11 mouse cellular contexts compared by ENCODE assay signal in the genomic region with DNA sequence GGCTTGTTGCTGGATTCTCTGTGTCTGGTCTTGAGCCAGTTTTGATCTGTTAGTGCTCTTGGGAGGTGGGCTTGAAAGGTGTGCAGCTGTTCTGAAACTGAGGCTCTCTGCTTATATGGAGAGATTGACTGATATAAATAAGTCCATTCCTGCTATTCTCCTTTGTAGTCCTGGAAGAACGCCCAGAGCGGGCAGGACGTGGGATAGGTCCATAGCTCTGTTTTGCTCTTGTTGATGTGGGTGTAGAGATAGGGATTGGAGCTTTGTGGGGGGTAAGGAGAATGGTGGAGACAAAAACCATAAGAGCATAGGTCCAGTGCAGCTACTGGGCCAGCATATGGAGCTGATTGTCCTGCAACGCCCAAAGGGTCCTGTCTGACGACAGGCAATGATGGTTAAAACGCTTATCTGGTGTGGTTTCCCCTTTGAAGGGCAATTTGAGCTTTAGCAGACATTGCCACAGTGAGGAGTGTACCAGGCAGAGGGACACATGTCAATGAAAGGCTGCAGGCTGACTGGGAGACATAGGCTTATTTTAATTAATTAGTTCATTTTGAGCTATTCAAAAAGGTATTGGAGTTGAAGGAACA. TPM values are rescaled to one million over a fixed set of nuclear protein-coding genes. Genes with fewer than 3 reads are reported as not detected.
A peak's percentile ranks its signal among the peaks of the same experiment; 100 is the strongest.
DNase-seq lines count a peak whose midpoint lies in the region; ATAC-seq and TF ChIP-seq lines count a peak whose summit lies in the region.
"Had no signal": no experiment of that assay in that cellular context is flagged by ENCODE, and none has a peak within 500 bp of the region (broad histone marks: within the 10 kb centered on the region; RNA-seq: fewer than 3 reads in every experiment).

No protein-coding gene starts in this region.

- DNase-seq in G1E (ENCODE audit: low spot score) = no peak
- no peak for DNase-seq in liver, embryonic 14.5 days (ENCODE audit: low read depth in 3 of 3, low spot score in 3 of 3)
- peak; percentile 27 to 57 for DNase-seq in lung, postnatal 4 days
- DNase-seq in layer of hippocampus, adult 9-10 months (ENCODE audit: low spot score) = no peak
- DNase-seq in layer of hippocampus, postnatal 36 days = no peak
- DNase-seq in c-Kit-positive CD71-positive TER-119-positive erythroid progenitor cells, embryonic 14.5 days (ENCODE audit: low spot score) = no peak
- DNase-seq: heart, postnatal 4 days; kidney, adult 18-20 months had no signal

- H3K9ac ChIP-seq in heart, embryonic 14.5 days (ENCODE audit: low read length) = no peak overlapping the region
- no peak overlapping the region for H3K9ac ChIP-seq in heart, embryonic 11.5 days (ENCODE audit: low read depth, low read length)
- no peak overlapping the region for H3K9ac ChIP-seq in liver, embryonic 14.5 days (replicated peaks)
- H3K9ac ChIP-seq: limb, embryonic 15.5 days had no signal

- H3K36me3 ChIP-seq in heart, embryonic 14.5 days (ENCODE audit: control insufficient read depth, insufficient read depth, low read length) = no peaks in the 10 kb centered on the region
- no peaks in the 10 kb centered on the region for H3K36me3 ChIP-seq in heart, embryonic 11.5 days (ENCODE audit: control insufficient read depth, insufficient read depth, low read length)
- peaks cover 35% of the 10 kb centered on the region for H3K36me3 ChIP-seq in G1E (replicated peaks)
- H3K36me3 ChIP-seq in liver, embryonic 14.5 days (replicated peaks; ENCODE audit: control insufficient read depth, insufficient read depth, low read depth) = no peaks in the 10 kb centered on the region
- H3K36me3 ChIP-seq: limb, embryonic 15.5 days had no signal

- H3K4me2 ChIP-seq in heart, embryonic 14.5 days (ENCODE audit: low read length) = peak overlapping the region; percentile 16
- H3K4me2 ChIP-seq in heart, embryonic 11.5 days = no peak overlapping the region
- H3K4me2 ChIP-seq in liver, embryonic 14.5 days (ENCODE audit: low read depth) = peak overlapping the region; percentile 34
- H3K4me2 ChIP-seq: limb, embryonic 15.5 days had no signal

- ATAC-seq in heart, embryonic 14.5 days (ENCODE audit: insufficient number of reproducible peaks, insufficient read depth, low FRiP score, low read depth) = no peak
- no peak for ATAC-seq in heart, embryonic 11.5 days (replicated peaks; ENCODE audit: insufficient number of reproducible peaks, low FRiP score, low TSS enrichment)
- ATAC-seq in G1E (ENCODE audit: extremely low read depth, insufficient number of reproducible peaks, low FRiP score, poor library complexity, severe bottlenecking) = no peak
- no peak for ATAC-seq in liver, embryonic 14.5 days (ENCODE audit: insufficient read depth)

- no peak for TF ChIP-seq CTCF in G1E (IDR thresholded peaks at IDR 0.05; ENCODE audit: low read depth, low read length)
- no peak for TF ChIP-seq CTCF in liver, embryonic 14.5 days (IDR thresholded peaks at IDR 0.05; ENCODE audit: low read depth)

- no peak overlapping the region for H3K27ac ChIP-seq in heart, embryonic 14.5 days (replicated peaks in 1 of 2; ENCODE audit: control insufficient read depth in 1 of 2, insufficient read depth in 1 of 2, low read depth in 2 of 2, low read length in 2 of 2)
- no peak overlapping the region for H3K27ac ChIP-seq in heart, embryonic 11.5 days (ENCODE audit: low read depth, low read length)
- H3K27ac ChIP-seq in liver, embryonic 14.5 days = no peak overlapping the region
- H3K27ac ChIP-seq: limb, embryonic 15.5 days had no signal

- H3K27me3 ChIP-seq in heart, embryonic 14.5 days (ENCODE audit: control insufficient read depth, insufficient read depth, low read length) = peaks cover 11% of the 10 kb centered on the region; the same call in 1 of the 2 replicates
- H3K27me3 ChIP-seq in heart, embryonic 11.5 days (ENCODE audit: control insufficient read depth, insufficient read depth, low read length) = peaks cover 6% of the 10 kb centered on the region; the same call in 1 of the 2 replicates
- H3K27me3 ChIP-seq in G1E (ENCODE audit: insufficient read depth, low read length) = peaks cover 5% of the 10 kb centered on the region
- H3K27me3 ChIP-seq in liver, embryonic 14.5 days (ENCODE audit: control insufficient read depth, insufficient read depth, low read length) = no peaks in the 10 kb centered on the region

- H3K9me3 ChIP-seq in heart, embryonic 14.5 days (ENCODE audit: control insufficient read depth, low read length) = no peaks in the 10 kb centered on the region
- H3K9me3 ChIP-seq in heart, embryonic 11.5 days (replicated peaks; ENCODE audit: control insufficient read depth, low read length) = no peaks in the 10 kb centered on the region
- H3K9me3 ChIP-seq in G1E (replicated peaks) = no peaks in the 10 kb centered on the region
- no peaks in the 10 kb centered on the region for H3K9me3 ChIP-seq in liver, embryonic 14.5 days (ENCODE audit: control insufficient read depth, low read length)
- H3K9me3 ChIP-seq: limb, embryonic 15.5 days had no signal

- TF ChIP-seq EP300 in liver, embryonic 14.5 days (IDR thresholded peaks at IDR 0.05; ENCODE audit: low read depth) = no peak

- WGBS in heart, embryonic 14.5 days = 34% methylated on average over 6 of the region's 6 CpGs
- WGBS in heart, embryonic 11.5 days (ENCODE audit: insufficient replicate concordance) = 47% methylated on average over 6 of the region's 6 CpGs
- 22% methylated on average over 6 of the region's 6 CpGs for WGBS in liver, embryonic 14.5 days (ENCODE audit: insufficient replicate concordance)

- H3K4me1 ChIP-seq in heart, embryonic 14.5 days (ENCODE audit: control insufficient read depth in 2 of 2, insufficient read depth in 2 of 2, low read length in 2 of 2) = peaks cover 5 to 8% of the 10 kb centered on the region in 2 experiments; a peak in 3 of 4 replicates
- H3K4me1 ChIP-seq in heart, embryonic 11.5 days (ENCODE audit: control insufficient read depth, insufficient read depth, low read length) = 0 out of 2 replicates have a peak, but pooled peaks cover 6% of the 10 kb centered on the region
- H3K4me1 ChIP-seq in G1E (ENCODE audit: insufficient read depth, low read depth, low read length) = peaks cover 43% of the 10 kb centered on the region
- H3K4me1 ChIP-seq in liver, embryonic 14.5 days (replicated peaks; ENCODE audit: control insufficient read depth in 2 of 2, insufficient read depth in 2 of 2, low read length in 1 of 2) = peaks cover 0 to 4% of the 10 kb centered on the region in 2 experiments; a peak in 2 of 4 replicates

- peak overlapping the region in 1 of 2 experiments; percentile 4; a peak in 1 of 4 replicates for H3K4me3 ChIP-seq in heart, embryonic 14.5 days (ENCODE audit: control insufficient read depth in 1 of 2, insufficient read depth in 1 of 2, low read depth in 1 of 2, low read length in 2 of 2)
- no peak overlapping the region for H3K4me3 ChIP-seq in heart, embryonic 11.5 days (ENCODE audit: low read depth, low read length)
- H3K4me3 ChIP-seq in G1E (ENCODE audit: low read depth, low read length) = peak overlapping the region; percentile 69
- peak overlapping the region; percentile 15 to 26 for H3K4me3 ChIP-seq in liver, embryonic 14.5 days (ENCODE audit: insufficient read depth in 1 of 2, low read depth in 2 of 2, low read length in 2 of 2)
- H3K4me3 ChIP-seq: limb, embryonic 15.5 days had no signal

RNA-seq across cellular contexts. Expression of gene Tnfrsf13b, which starts 16.5 kb away (rescaled TPM):
- 1.8 and 1.9 TPM in 2 replicates for polyA plus RNA-seq in heart, embryonic 14.5 days (2014; fragmentation: Nextera tagmentation; extraction: Ambion mirVana)
- 1.4 and 2.2 TPM in 2 replicates for polyA plus RNA-seq in heart, embryonic 11.5 days (2014; fragmentation: Nextera tagmentation; extraction: Ambion mirVana)
- total RNA-seq in G1E (2014; fragmentation: Nextera tagmentation) (46.2 and 49.1 TPM in 2 replicates), G1E (2017) (53.7 and 60.5 TPM in 2 replicates)
- 131 and 149 TPM in 2 replicates for polyA plus RNA-seq in G1E (2012)
- polyA plus RNA-seq in liver, embryonic 14.5 days (2012; rRNA removed) = 2.7 and 3.9 TPM in 2 replicates
- 3.0 and 3.7 TPM in 2 replicates for polyA plus RNA-seq in liver, embryonic 14.5 days (2014; fragmentation: Nextera tagmentation; extraction: Ambion mirVana)
- 1 to 10 TPM; 1.1 to 1.4 TPM for total RNA-seq in layer of hippocampus, postnatal 36 days (2021)

RNA-seq across cellular contexts. Expression of gene Usp22, which starts 31.8 kb away (rescaled TPM):
- polyA plus RNA-seq in heart, embryonic 14.5 days (2014; fragmentation: Nextera tagmentation; extraction: Ambion mirVana) = 92.2 and 92.5 TPM in 2 replicates
- polyA plus RNA-seq in heart, embryonic 11.5 days (2014; fragmentation: Nextera tagmentation; extraction: Ambion mirVana) = 95.0 and 111 TPM in 2 replicates
- total RNA-seq in G1E (2014; fragmentation: Nextera tagmentation) (63.4 and 70.7 TPM in 2 replicates), G1E (2017) (34.7 and 52.1 TPM in 2 replicates)
- polyA plus RNA-seq in G1E (2012) = 23.3 and 37.8 TPM in 2 replicates
- polyA plus RNA-seq in liver, embryonic 14.5 days (2012; rRNA removed) = 7.4 and 8.2 TPM in 2 replicates
- 12.8 and 13.6 TPM in 2 replicates for polyA plus RNA-seq in liver, embryonic 14.5 days (2014; fragmentation: Nextera tagmentation; extraction: Ambion mirVana)
- total RNA-seq in layer of hippocampus, postnatal 36 days (2021) = 100 to 1,000 TPM; 211 to 228 TPM

Comparison
In these comparisons a context has a peak if more than half of its experiments do, and no peak if none do; other contexts are left out.
1. DNase-seq: peak in lung, postnatal 4 days (2 of 2); none in G1E (single experiment), liver, embryonic 14.5 days (0 of 3), layer of hippocampus, adult 9-10 months (single experiment), layer of hippocampus, postnatal 36 days (0 of 2) and c-Kit-positive CD71-positive TER-119-positive erythroid progenitor cells, embryonic 14.5 days (single experiment).
2. RNA of gene Tnfrsf13b, which starts 16.5 kb away (polyA plus RNA-seq): 131 to 149 TPM in G1E; 2.7 to 3.9 TPM in liver, embryonic 14.5 days, 1.4 to 2.2 TPM in heart, embryonic 11.5 days and 1.8 to 1.9 TPM in heart, embryonic 14.5 days; every median in the first group is over 10 times any median in the second.